Mouse (Mus musculus): ENCODE data around the gene Bpifb4.

Gene Bpifb4

GRCm38 (mm10) chr2:154005734-154006133, 67.7 kb downstream of the Bpifb4 start:
- DNase-seq = no peak

- no peak for DNase-seq
Observed at GRCm38 (mm10) chr2:154006331-154006730, 68.3 kb downstream of the Bpifb4 start.

GRCm38 (mm10) chr2:154007381-154007780, 69.4 kb downstream of the Bpifb4 start:
- DNase-seq = no peak

GRCm38 (mm10) chr2:154007965-154008364, 70.0 kb downstream of the Bpifb4 start, which contains the start of gene Bpifa2:
Bpifa2 (plus strand) TSS chr2:154008265.
- no peak for DNase-seq
